16 mouse cellular contexts compared by ENCODE assay signal in genomic region chr5:77888534-77888933, GRCm38 (mm10).
DNase-seq lines count a peak whose midpoint lies in the region; ATAC-seq lines count a peak whose summit lies in the region.
"Had no signal": no experiment of that assay in that cellular context is flagged by ENCODE, and none has a peak within 500 bp of the region (broad histone marks: within the 10 kb centered on the region; RNA-seq: fewer than 3 reads in every experiment).

No protein-coding gene starts in this region.

- H3K9me3 ChIP-seq in forebrain, embryonic 14.5 days (replicated peaks; ENCODE audit: control insufficient read depth, low read length): no peaks in the 10 kb centered on the region
- H3K9me3 ChIP-seq in forebrain, embryonic 12.5 days: no peaks in the 10 kb centered on the region
- H3K9me3 ChIP-seq in neural tube, embryonic 14.5 days (ENCODE audit: control insufficient read depth, low read length): no peaks in the 10 kb centered on the region
- no peaks in the 10 kb centered on the region for H3K9me3 ChIP-seq in midbrain, embryonic 13.5 days
- H3K9me3 ChIP-seq: embryonic facial prominence, embryonic 12.5 days; limb, embryonic 12.5 days; neural tube, embryonic 12.5 days had no signal

- H3K4me1 ChIP-seq in forebrain, embryonic 14.5 days (ENCODE audit: control insufficient read depth, insufficient read depth, low read length): no peaks in the 10 kb centered on the region
- no peaks in the 10 kb centered on the region for H3K4me1 ChIP-seq in forebrain, embryonic 12.5 days
- H3K4me1 ChIP-seq in neural tube, embryonic 14.5 days (ENCODE audit: control insufficient read depth, insufficient read depth, low read length): no peaks in the 10 kb centered on the region
- 0 out of 2 replicates have a peak, but pooled peaks cover 5% of the 10 kb centered on the region for H3K4me1 ChIP-seq in midbrain, embryonic 13.5 days (replicated peaks)
- H3K4me1 ChIP-seq: embryonic facial prominence, embryonic 12.5 days; limb, embryonic 12.5 days; megakaryocyte, embryonic 14.5 days; neural tube, embryonic 12.5 days had no signal

- no peak overlapping the region for H3K4me3 ChIP-seq in forebrain, embryonic 14.5 days (ENCODE audit: low read depth, low read length)
- H3K4me3 ChIP-seq in forebrain, embryonic 12.5 days (replicated peaks): no peak overlapping the region
- no peak overlapping the region for H3K4me3 ChIP-seq in neural tube, embryonic 14.5 days (ENCODE audit: low read depth, low read length)
- no peak overlapping the region for H3K4me3 ChIP-seq in midbrain, embryonic 13.5 days (replicated peaks)
- H3K4me3 ChIP-seq: embryonic facial prominence, embryonic 12.5 days; limb, embryonic 12.5 days; megakaryocyte, embryonic 14.5 days; neural tube, embryonic 12.5 days had no signal

- peak; percentile 92 for ATAC-seq in forebrain, embryonic 14.5 days
- ATAC-seq in forebrain, embryonic 12.5 days (ENCODE audit: low FRiP score): no peak
- peak; percentile 51; the same call in 1 of the 2 replicates for ATAC-seq in neural tube, embryonic 14.5 days (ENCODE audit: low read depth)
- ATAC-seq in midbrain, embryonic 13.5 days: no peak

- no peaks in the 10 kb centered on the region for H3K36me3 ChIP-seq in forebrain, embryonic 14.5 days (ENCODE audit: control insufficient read depth, insufficient read depth, low read length)
- no peaks in the 10 kb centered on the region for H3K36me3 ChIP-seq in forebrain, embryonic 12.5 days (replicated peaks)
- no peaks in the 10 kb centered on the region for H3K36me3 ChIP-seq in neural tube, embryonic 14.5 days (ENCODE audit: control insufficient read depth, insufficient read depth, low read length)
- no peaks in the 10 kb centered on the region for H3K36me3 ChIP-seq in midbrain, embryonic 13.5 days
- H3K36me3 ChIP-seq: embryonic facial prominence, embryonic 12.5 days; limb, embryonic 12.5 days; neural tube, embryonic 12.5 days had no signal

- DNase-seq in forebrain, embryonic 14.5 days (ENCODE audit: low spot score): peak; percentile 94
- no peak for DNase-seq in neural tube, embryonic 10.5 days (ENCODE audit: extremely low spot score, low spot score)
- DNase-seq in layer of hippocampus, postnatal 36 days: peak; percentile 55 to 58
- peak; percentile 47 for DNase-seq in right cerebral cortex, postnatal 4 days
- DNase-seq in retina, embryonic 14.5 days (ENCODE audit: low spot score): no peak
- DNase-seq: adrenal gland, adult 2 months; B cell, adult 2 months; cerebellum, adult 8-10 months; heart, postnatal 10 days had no signal

- no peaks in the 10 kb centered on the region for H3K27me3 ChIP-seq in forebrain, embryonic 14.5 days (replicated peaks; ENCODE audit: control insufficient read depth, insufficient read depth, low read length)
- no peaks in the 10 kb centered on the region for H3K27me3 ChIP-seq in forebrain, embryonic 12.5 days
- no peaks in the 10 kb centered on the region for H3K27me3 ChIP-seq in neural tube, embryonic 14.5 days (ENCODE audit: control insufficient read depth, insufficient read depth, low read length)
- no peaks in the 10 kb centered on the region for H3K27me3 ChIP-seq in midbrain, embryonic 13.5 days
- H3K27me3 ChIP-seq: embryonic facial prominence, embryonic 12.5 days; limb, embryonic 12.5 days; megakaryocyte, embryonic 14.5 days; neural tube, embryonic 12.5 days had no signal

- WGBS in forebrain, embryonic 14.5 days: 55% methylated on average over 9 of the region's 9 CpGs
- 87% methylated on average over 9 of the region's 9 CpGs for WGBS in forebrain, embryonic 12.5 days
- 39% methylated on average over 9 of the region's 9 CpGs for WGBS in neural tube, embryonic 14.5 days
- WGBS in midbrain, embryonic 13.5 days: 87% methylated on average over 9 of the region's 9 CpGs

- no peak overlapping the region for H3K27ac ChIP-seq in forebrain, embryonic 14.5 days (ENCODE audit: low read depth, low read length)
- H3K27ac ChIP-seq in forebrain, embryonic 12.5 days: no peak overlapping the region
- H3K27ac ChIP-seq in neural tube, embryonic 14.5 days (ENCODE audit: low read depth, low read length): no peak overlapping the region
- H3K27ac ChIP-seq in midbrain, embryonic 13.5 days: no peak overlapping the region
- H3K27ac ChIP-seq: embryonic facial prominence, embryonic 12.5 days; limb, embryonic 12.5 days; neural tube, embryonic 12.5 days had no signal

- no peak overlapping the region for H3K9ac ChIP-seq in forebrain, embryonic 14.5 days (ENCODE audit: low read length)
- no peak overlapping the region for H3K9ac ChIP-seq in forebrain, embryonic 12.5 days
- no peak overlapping the region for H3K9ac ChIP-seq in neural tube, embryonic 14.5 days (replicated peaks; ENCODE audit: low read depth, low read length)
- H3K9ac ChIP-seq in midbrain, embryonic 13.5 days (replicated peaks): no peak overlapping the region
- H3K9ac ChIP-seq: embryonic facial prominence, embryonic 12.5 days; limb, embryonic 12.5 days; neural tube, embryonic 12.5 days had no signal

- H3K4me2 ChIP-seq in forebrain, embryonic 14.5 days (ENCODE audit: low read length): no peak overlapping the region
- H3K4me2 ChIP-seq in forebrain, embryonic 12.5 days: no peak overlapping the region
- no peak overlapping the region for H3K4me2 ChIP-seq in neural tube, embryonic 14.5 days (ENCODE audit: low read depth, low read length)
- H3K4me2 ChIP-seq in midbrain, embryonic 13.5 days (replicated peaks): no peak overlapping the region
- H3K4me2 ChIP-seq: embryonic facial prominence, embryonic 12.5 days; limb, embryonic 12.5 days; neural tube, embryonic 12.5 days had no signal

Comparison
In these comparisons a context has a peak if more than half of its experiments do, and no peak if none do; other contexts are left out.
1. ATAC-seq: peak in forebrain, embryonic 14.5 days (single experiment) and neural tube, embryonic 14.5 days (single experiment); none in forebrain, embryonic 12.5 days (single experiment) and midbrain, embryonic 13.5 days (single experiment).
2. DNase-seq: peak in forebrain, embryonic 14.5 days (single experiment), layer of hippocampus, postnatal 36 days (2 of 2) and right cerebral cortex, postnatal 4 days (single experiment); none in neural tube, embryonic 10.5 days (single experiment) and retina, embryonic 14.5 days (single experiment).